Mouse (Mus musculus) thymus, postnatal 10 days (tissue): Measurements from ENCODE around the gene Bpifc.

ENCODE experiments used
- DNase-seq, 2 experiments: peaks; one replicate each; pipeline ENCODE4 v3.0.0; 2021; ENCODE audit warnings: low spot score in 2 of 2

Gene Bpifc

GRCm38 (mm10) chr10:86011172-86011571 is 523 bp downstream of the Bpifc start:
- no peak for DNase-seq

- no peak for DNase-seq
These were observed 1.1 kb downstream of the Bpifc start for GRCm38 (mm10) chr10:86010636-86011035.

GRCm38 (mm10) chr10:86009688-86010087 is 2.0 kb downstream of the Bpifc start:
- no peak for DNase-seq

GRCm38 (mm10) chr10:86006455-86006854 is 5.2 kb downstream of the Bpifc start:
- no peak for DNase-seq

GRCm38 (mm10) chr10:86000447-86000846 is 11.2 kb downstream of the Bpifc start:
- DNase-seq, result no peak

- no peak for DNase-seq
These were observed 17.1 kb downstream of the Bpifc start for GRCm38 (mm10) chr10:85994543-85995104.

GRCm38 (mm10) chr10:85993836-85994235 is 17.9 kb downstream of the Bpifc start:
- DNase-seq, result no peak

- DNase-seq, result no peak
These were observed 19.3 kb downstream of the Bpifc start for GRCm38 (mm10) chr10:85992412-85992811.

GRCm38 (mm10) chr10:85989412-85990115 is 22.1 kb downstream of the Bpifc start:
- DNase-seq, result no peak

- no peak for DNase-seq
These were observed 38.8 kb downstream of the Bpifc start for GRCm38 (mm10) chr10:85972915-85973314.

GRCm38 (mm10) chr10:85971826-85972225 is 39.9 kb downstream of the Bpifc start:
- no peak for DNase-seq

GRCm38 (mm10) chr10:85969894-85970620 is 41.6 kb downstream of the Bpifc start:
- no peak for DNase-seq

- DNase-seq, result no peak
These were observed 43.0 kb downstream of the Bpifc start for GRCm38 (mm10) chr10:85968731-85969130.

- DNase-seq, result peak; percentile 31 to 73
These were observed 43.5 kb downstream of the Bpifc start for GRCm38 (mm10) chr10:85968157-85968634.

- no peak for DNase-seq
These were observed 44.1 kb downstream of the Bpifc start for GRCm38 (mm10) chr10:85967411-85968156.

GRCm38 (mm10) chr10:85966476-85966875 is 45.2 kb downstream of the Bpifc start:
- no peak for DNase-seq

- DNase-seq, result no peak
These were observed 47.4 kb downstream of the Bpifc start for GRCm38 (mm10) chr10:85964316-85964715.

GRCm38 (mm10) chr10:85962897-85963296 is 48.8 kb downstream of the Bpifc start:
- no peak for DNase-seq

- DNase-seq, result peak; percentile 94 to 98
These were observed 54.2 kb downstream of the Bpifc start, which contains the start of gene Rtcb for GRCm38 (mm10) chr10:85957464-85957950. TSS of gene Rtcb (minus strand) at chr10:85957823.

GRCm38 (mm10) chr10:85956871-85957419 is 54.8 kb downstream of the Bpifc start:
- DNase-seq, result no peak

- DNase-seq, result no peak
These were observed 57.3 kb downstream of the Bpifc start for GRCm38 (mm10) chr10:85954429-85954828.
